Mouse (Mus musculus) brain, embryonic 14.5 days (tissue): ENCODE data around the gene Hspd1.

Experiments
- CTCF ChIP-seq: fragments of 200-500 bp; IDR thresholded peaks from 2 replicates; pipeline ENCODE4 v1.5.1; 2012; ENCODE audit warnings: inconsistent platforms, mild to moderate bottlenecking, moderate library complexity, borderline replicate concordance; ENCODE audit not compliant: insufficient read depth, insufficient read length; ENCODE audit errors: extremely low read depth
- POLR2A ChIP-seq: fragments of 200-500 bp; IDR thresholded peaks from 2 replicates; pipeline ENCODE4 v1.6.1; 2012; ENCODE audit warnings: mild to moderate bottlenecking, inconsistent platforms, borderline replicate concordance; ENCODE audit not compliant: poor library complexity, insufficient read depth, insufficient read length, severe bottlenecking; ENCODE audit errors: extremely low read depth

GRCm38 (mm10) chr1:55041691-55042090 lies 46.4 kb downstream of the Hspd1 start:
- no peak for TF ChIP-seq POLR2A
- no peak for TF ChIP-seq CTCF
